Mouse (Mus musculus) heart, adult 2 months (tissue): ENCODE data around the gene Crybg3.

Experiments used
- CTCF ChIP-seq: fragments of 200-600 bp; IDR thresholded peaks from 2 replicates; pipeline ENCODE4 v1.8.1; 2022; ENCODE audit warnings: antibody characterized with exemption, mild to moderate bottlenecking, moderate library complexity
- EP300 ChIP-seq: fragments of 200-500 bp; IDR thresholded peaks from 2 replicates; pipeline ENCODE4 v1.6.1; 2011; ENCODE audit warnings: low read depth, low read length, control low read depth; ENCODE audit not compliant: insufficient read depth
- POLR2A ChIP-seq: fragments of 200-500 bp; IDR thresholded peaks from 2 replicates; pipeline ENCODE4 v1.6.1; 2011; ENCODE audit warnings: mild to moderate bottlenecking, low read depth, low read length, control low read depth; ENCODE audit not compliant: insufficient read depth

- no peak for TF ChIP-seq CTCF
- no peak for TF ChIP-seq POLR2A
- TF ChIP-seq EP300 = no peak
These were observed 13.9 kb downstream of the Crybg3 start for GRCm38 (mm10) chr16:59586911-59587310.
